Mouse (Mus musculus): ENCODE results near the gene Zmynd10. TPM values are rescaled to one million over a fixed set of nuclear protein-coding genes. Genes with fewer than 3 reads are reported as not detected.

The Zmynd10 gene
- polyA plus RNA-seq, 1 experiment from 2014 or later: 1.3 TPM

GRCm38 (mm10) chr9:107600745-107601144 is 53.6 kb downstream of the Zmynd10 start:
- H3K4me2 ChIP-seq: no peak overlapping the region
- H3K36me3 ChIP-seq: no peaks in the 10 kb centered on the region; the same call in none of the 2 replicates
- no peaks in the 10 kb centered on the region for H3K9me3 ChIP-seq
- no peak overlapping the region for H3K27ac ChIP-seq
- H3K4me1 ChIP-seq: peaks cover 34% of the 10 kb centered on the region
- ATAC-seq (ENCODE audit: insufficient number of reproducible peaks, low FRiP score, low TSS enrichment, low read depth): no peak
- no peaks in the 10 kb centered on the region for H3K27me3 ChIP-seq
- no peak overlapping the region for H3K9ac ChIP-seq
- 80% methylated on average over 12 of the region's 12 CpGs for WGBS
- no peak overlapping the region for H3K4me3 ChIP-seq

Other genes with a start within 250 kb of the Zmynd10 start
- 8.8 and 10.1 TPM in 2 replicates for gene Hemk1, start 208.9 kb upstream of the Zmynd10 start, polyA plus RNA-seq (2015; fragmentation: Nextera tagmentation; extraction: Ambion mirVana)
- 0.60 and 0.74 TPM in 2 replicates for gene 6430571L13Rik, start 206.7 kb upstream of the Zmynd10 start, polyA plus RNA-seq (2015; fragmentation: Nextera tagmentation; extraction: Ambion mirVana)
- 0.37 and 0.41 TPM in 2 replicates for gene Cacna2d2, start 147.7 kb upstream of the Zmynd10 start, polyA plus RNA-seq (2015; fragmentation: Nextera tagmentation; extraction: Ambion mirVana)
- 51.1 and 51.8 TPM in 2 replicates for gene Tmem115, start 13.4 kb upstream of the Zmynd10 start, polyA plus RNA-seq (2015; fragmentation: Nextera tagmentation; extraction: Ambion mirVana)
- 25.9 and 26.0 TPM in 2 replicates for gene Cyb561d2, start 5.1 kb upstream of the Zmynd10 start, polyA plus RNA-seq (2015; fragmentation: Nextera tagmentation; extraction: Ambion mirVana)
- gene Nprl2, start 5.1 kb upstream of the Zmynd10 start, polyA plus RNA-seq (2015; fragmentation: Nextera tagmentation; extraction: Ambion mirVana): 40.4 and 44.1 TPM in 2 replicates
- 89.7 and 95.4 TPM in 2 replicates for gene Rassf1, start 4.3 kb downstream of the Zmynd10 start, polyA plus RNA-seq (2015; fragmentation: Nextera tagmentation; extraction: Ambion mirVana)
- 35.9 and 37.3 TPM in 2 replicates for gene Tusc2, start 16.0 kb downstream of the Zmynd10 start, polyA plus RNA-seq (2015; fragmentation: Nextera tagmentation; extraction: Ambion mirVana)
- gene Hyal2, start 20.6 kb downstream of the Zmynd10 start, polyA plus RNA-seq (2015; fragmentation: Nextera tagmentation; extraction: Ambion mirVana): 101 and 104 TPM in 2 replicates
- 12.8 and 13.7 TPM in 2 replicates for gene Hyal1, start 29.6 kb downstream of the Zmynd10 start, polyA plus RNA-seq (2015; fragmentation: Nextera tagmentation; extraction: Ambion mirVana)
- gene Naa80, start 31.6 kb downstream of the Zmynd10 start, polyA plus RNA-seq (2015; fragmentation: Nextera tagmentation; extraction: Ambion mirVana): 17.6 and 21.4 TPM in 2 replicates
- 1.6 and 1.8 TPM in 2 replicates for gene Hyal3, start 33.5 kb downstream of the Zmynd10 start, polyA plus RNA-seq (2015; fragmentation: Nextera tagmentation; extraction: Ambion mirVana)
- gene Ifrd2, start 40.3 kb downstream of the Zmynd10 start, polyA plus RNA-seq (2015; fragmentation: Nextera tagmentation; extraction: Ambion mirVana): 45.9 and 58.8 TPM in 2 replicates
- 13.6 and 23.6 TPM in 2 replicates for gene Sema3b, start 61.9 kb downstream of the Zmynd10 start, polyA plus RNA-seq (2015; fragmentation: Nextera tagmentation; extraction: Ambion mirVana)
- gene Gnai2, start 88.1 kb downstream of the Zmynd10 start, polyA plus RNA-seq (2015; fragmentation: Nextera tagmentation; extraction: Ambion mirVana): 385 and 394 TPM in 2 replicates
- 5.0 and 5.1 TPM in 2 replicates for gene Slc38a3, start 122.2 kb downstream of the Zmynd10 start, polyA plus RNA-seq (2015; fragmentation: Nextera tagmentation; extraction: Ambion mirVana)
- 2.8 TPM in 2 replicates for gene Gnat1, start 132.4 kb downstream of the Zmynd10 start, polyA plus RNA-seq (2015; fragmentation: Nextera tagmentation; extraction: Ambion mirVana)
- gene Sema3f, start 163.2 kb downstream of the Zmynd10 start, polyA plus RNA-seq (2015; fragmentation: Nextera tagmentation; extraction: Ambion mirVana): 26.6 and 38.2 TPM in 2 replicates
- 193 and 212 TPM in 2 replicates for gene Rbm5, start 223.7 kb downstream of the Zmynd10 start, polyA plus RNA-seq (2015; fragmentation: Nextera tagmentation; extraction: Ambion mirVana)

Data from limb, embryonic 15.5 days (tissue).